Mouse (Mus musculus) hindbrain, embryonic 11.5 days (tissue): ENCODE data around the gene Olfr769. TPM values are rescaled to one million over a fixed set of nuclear protein-coding genes. Genes with fewer than 3 reads are reported as not detected.

Experiments used
- polyA plus RNA-seq: library from polyadenylated mRNA; unstranded; fragments of >200 nt; fragmentation: Nextera tagmentation; extraction: Ambion mirVana; gene quantifications from 2 replicates; pipeline ENCODE4 v1.2.1, GENCODE M21; 2014

Olfr769 gene
- polyA plus RNA-seq, 1 experiment from 2014 or later, result not detected

Other genes starting within 250 kb of the Olfr769 start
- 10.5 and 11.5 TPM in 2 replicates for gene Gdf11, start 226.1 kb downstream of the Olfr769 start, polyA plus RNA-seq
- 215 and 216 TPM in 2 replicates for gene Cd63, start 216.9 kb downstream of the Olfr769 start, polyA plus RNA-seq
- gene Rdh5, start 195.0 kb downstream of the Olfr769 start, polyA plus RNA-seq, result 11.6 and 12.1 TPM in 2 replicates
- 260 and 269 TPM in 2 replicates for gene Bloc1s1, start 193.8 kb downstream of the Olfr769 start, polyA plus RNA-seq
- 1.7 and 3.0 TPM in 2 replicates for gene Itga7, start 184.0 kb downstream of the Olfr769 start, polyA plus RNA-seq
- not detected in 2 replicates for gene Mettl7b, start 156.9 kb downstream of the Olfr769 start, polyA plus RNA-seq
- not detected in 2 replicates for gene Olfr9, start 128.4 kb downstream of the Olfr769 start, polyA plus RNA-seq
- not detected in 2 replicates for gene Olfr763, start 107.1 kb downstream of the Olfr769 start, polyA plus RNA-seq
- not detected in 2 replicates for gene Olfr764-ps1, start 78.0 kb downstream of the Olfr769 start, polyA plus RNA-seq
- gene Olfr765, start 67.9 kb downstream of the Olfr769 start, polyA plus RNA-seq, result not detected in 2 replicates
- gene Olfr766-ps1, start 48.9 kb downstream of the Olfr769 start, polyA plus RNA-seq, result not detected in 2 replicates
- not detected in 2 replicates for gene Olfr767, start 35.0 kb downstream of the Olfr769 start, polyA plus RNA-seq
- not detected in 2 replicates for gene Olfr768, start 18.5 kb downstream of the Olfr769 start, polyA plus RNA-seq
- gene Olfr770, start 21.1 kb upstream of the Olfr769 start, polyA plus RNA-seq, result not detected in 2 replicates
- not detected in 2 replicates for gene Olfr771, start 46.9 kb upstream of the Olfr769 start, polyA plus RNA-seq
- not detected in 2 replicates for gene Olfr772, start 60.1 kb upstream of the Olfr769 start, polyA plus RNA-seq
- not detected in 2 replicates for gene Olfr773, start 69.6 kb upstream of the Olfr769 start, polyA plus RNA-seq
- gene Olfr774, start 118.3 kb upstream of the Olfr769 start, polyA plus RNA-seq, result not detected in 2 replicates
- gene Olfr775, start 130.6 kb upstream of the Olfr769 start, polyA plus RNA-seq, result not detected in 2 replicates
- not detected in 2 replicates for gene Olfr776, start 141.3 kb upstream of the Olfr769 start, polyA plus RNA-seq
- not detected in 2 replicates for gene Olfr777, start 153.6 kb upstream of the Olfr769 start, polyA plus RNA-seq
- gene Olfr780, start 200.3 kb upstream of the Olfr769 start, polyA plus RNA-seq, result not detected in 2 replicates
- not detected in 2 replicates for gene Olfr781, start 211.0 kb upstream of the Olfr769 start, polyA plus RNA-seq
- gene Olfr782, start 231.0 kb upstream of the Olfr769 start, polyA plus RNA-seq, result not detected in 2 replicates